Mouse (Mus musculus) G1E (cell line): ENCODE measurements at regions not wholly inside any gene's neighbourhood (a gene's known extent, or its start where the extent isn't known, plus 50 kb on each side); places are given as distances from the start of the nearest gene placed in this dataset.

Experiments used
- CTCF ChIP-seq: IDR thresholded peaks from 2 replicates; pipeline ENCODE4 v1.5.1; 2012; ENCODE audit warnings: low read depth, low read length, inconsistent platforms, mixed read lengths
- GATA1 ChIP-seq: IDR thresholded peaks from 2 replicates; pipeline ENCODE4 v1.6.1; 2012; ENCODE audit warnings: borderline replicate concordance, low read length, inconsistent platforms, mixed read lengths
- GATA2 ChIP-seq: IDR thresholded peaks from 2 replicates; pipeline ENCODE4 v1.6.1; 2012; ENCODE audit warnings: low read depth, low read length, inconsistent platforms, borderline replicate concordance
- POLR2AphosphoS5 ChIP-seq: IDR thresholded peaks from 2 replicates; pipeline ENCODE4 v1.6.1; 2012; ENCODE audit warnings: low read depth, low read length, inconsistent platforms; ENCODE audit not compliant: insufficient replicate concordance
- TAL1 ChIP-seq: conservative IDR thresholded peaks from 2 replicates; pipeline ENCODE4 v1.6.1; 2012; ENCODE audit warnings: low read depth, low read length, inconsistent platforms, mixed read lengths

GRCm38 (mm10) chr7:133204485-133204884, 80.3 kb upstream of the Ctbp2 start:
- TF ChIP-seq TAL1 = no peak
- no peak for TF ChIP-seq CTCF
- no peak for TF ChIP-seq GATA1
- no peak for TF ChIP-seq POLR2AphosphoS5
- TF ChIP-seq GATA2 = no peak
